Mouse (Mus musculus) hindbrain, embryonic 14.5 days (tissue): ENCODE data around the gene Maob. TPM values are rescaled to one million over a fixed set of nuclear protein-coding genes. Genes with fewer than 3 reads are reported as not detected.

Experiments used
- ATAC-seq: fragments of 200-750 bp; cut with Nextera tagmentation; 2 replicates; pipeline ENCODE4 v1.8.0; 2017; ENCODE audit warnings: moderate number of reproducible peaks, mild to moderate bottlenecking, moderate TSS enrichment, moderate library complexity; ENCODE audit not compliant: low FRiP score
- DNase-seq: peaks from one replicate; pipeline ENCODE4 v3.0.0-alpha.2; 2015; ENCODE audit warnings: low spot score
- H3K27ac ChIP-seq: fragments of 300-500 bp; sonication (generic); 2 replicates; pipeline ENCODE4 v1.5.1; 2014; ENCODE audit warnings: mild to moderate bottlenecking, moderate library complexity
- H3K27me3 ChIP-seq: fragments of 300-500 bp; sonication (generic); 2 replicates; pipeline ENCODE4 v1.6.1; 2014; ENCODE audit warnings: mild to moderate bottlenecking, low read length, mixed read lengths; ENCODE audit not compliant: control insufficient read depth, insufficient read depth
- H3K36me3 ChIP-seq: fragments of 300-500 bp; sonication (generic); replicated peaks from 2 replicates; pipeline ENCODE4 v1.6.1; 2014; ENCODE audit not compliant: control insufficient read depth, insufficient read depth
- H3K4me1 ChIP-seq: fragments of 300-500 bp; sonication (generic); replicated peaks from 2 replicates; pipeline ENCODE4 v1.6.1; 2014; ENCODE audit warnings: antibody characterized with exemption, low read length, mixed read lengths; ENCODE audit not compliant: control insufficient read depth, insufficient read depth
- H3K4me2 ChIP-seq: fragments of 300-500 bp; sonication (generic); replicated peaks from 2 replicates; pipeline ENCODE4 v1.6.1; 2014; ENCODE audit warnings: mild to moderate bottlenecking, moderate library complexity
- H3K4me3 ChIP-seq: fragments of 300-500 bp; sonication (generic); replicated peaks from 2 replicates; pipeline ENCODE4 v1.5.1; 2014; ENCODE audit warnings: mild to moderate bottlenecking, low read length
- H3K9ac ChIP-seq: fragments of 300-500 bp; sonication (generic); 2 replicates; pipeline ENCODE4 v1.6.1; 2014
- H3K9me3 ChIP-seq: fragments of 300-500 bp; sonication (generic); 2 replicates; pipeline ENCODE4 v1.6.1; 2016; ENCODE audit warnings: low read length; ENCODE audit not compliant: control insufficient read depth
- WGBS: fragments of 180-500 bp; shearing (Covaris S2); extraction: QIAGEN DNeasy Blood & Tissue Kit; methylation state at CpG from one replicate; pipeline ENCODE4 v1.1.7; 2014; 5-methylcytosine and 5-hydroxymethylcytosine counted together
- polyA plus RNA-seq: library from polyadenylated mRNA; unstranded; fragments of >200 nt; fragmentation: Nextera tagmentation; extraction: Ambion mirVana; gene quantifications from 2 replicates; pipeline ENCODE4 v1.2.1, GENCODE M21; 2014

Gene Maob
- polyA plus RNA-seq, 1 experiment from 2014 or later = 4.0 TPM

DNA sequence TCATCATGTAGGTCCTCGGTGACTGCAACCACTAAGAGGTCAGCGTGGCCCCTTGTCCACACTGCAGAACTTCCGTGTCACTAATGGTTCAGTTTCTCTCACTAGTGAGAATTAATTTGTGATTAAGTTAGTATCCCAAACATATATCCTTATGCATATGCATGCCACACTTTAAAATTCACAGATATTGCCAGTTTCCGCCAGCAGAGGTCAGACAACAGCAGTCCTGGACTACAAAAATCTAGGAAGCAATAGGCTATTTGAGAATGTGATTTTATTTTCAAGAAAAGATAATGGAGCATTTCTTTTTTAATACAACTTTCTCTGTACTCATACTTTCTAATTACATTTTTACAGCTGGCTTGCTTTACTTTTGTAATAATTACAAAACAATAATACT is 51.0 kb downstream of the Maob start:
- DNase-seq (peak; percentile 55), ATAC-seq (no peak)
- H3K9me3 ChIP-seq = no peaks in the 10 kb centered on the region
- WGBS = 62% methylated on average over 4 of the region's 4 CpGs
- H3K9ac ChIP-seq = no peak overlapping the region
- no peaks in the 10 kb centered on the region for H3K27me3 ChIP-seq
- H3K4me1 ChIP-seq = no peaks in the 10 kb centered on the region
- H3K36me3 ChIP-seq = no peaks in the 10 kb centered on the region
- H3K4me2 ChIP-seq = no peak overlapping the region
- H3K4me3 ChIP-seq = no peak overlapping the region
- no peak overlapping the region for H3K27ac ChIP-seq

DNA sequence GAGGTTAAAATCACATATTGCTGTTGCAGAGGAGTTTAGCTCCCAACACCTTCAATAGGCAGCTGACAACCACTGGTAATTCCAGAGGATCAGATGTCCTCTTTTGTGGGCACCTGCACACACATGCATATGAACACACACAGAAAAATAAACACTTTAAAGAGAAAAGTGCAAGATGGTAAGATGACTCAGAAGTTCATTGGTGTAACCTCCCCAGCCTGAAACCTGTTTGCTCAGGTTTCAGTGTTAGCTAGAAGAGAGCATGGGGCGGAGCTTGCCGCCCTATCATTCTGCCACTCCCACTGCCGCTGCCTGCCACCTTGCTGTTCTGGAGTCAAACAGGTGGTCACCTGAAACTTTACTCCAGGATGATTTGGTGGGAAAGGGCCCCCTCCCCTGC is 55.7 kb downstream of the Maob start:
- Histone ChIP-seq H3K27ac (no peak overlapping the region), H3K36me3 (no peaks in the 10 kb centered on the region), H3K4me3 (no peak overlapping the region), H3K4me1 (no peaks in the 10 kb centered on the region), H3K9ac (no peak overlapping the region), H3K9me3 (no peaks in the 10 kb centered on the region), H3K27me3 (no peaks in the 10 kb centered on the region), H3K4me2 (no peak overlapping the region)
- ATAC-seq = no peak
- 61% methylated on average over 3 of the region's 3 CpGs for WGBS
- DNase-seq = no peak

DNA sequence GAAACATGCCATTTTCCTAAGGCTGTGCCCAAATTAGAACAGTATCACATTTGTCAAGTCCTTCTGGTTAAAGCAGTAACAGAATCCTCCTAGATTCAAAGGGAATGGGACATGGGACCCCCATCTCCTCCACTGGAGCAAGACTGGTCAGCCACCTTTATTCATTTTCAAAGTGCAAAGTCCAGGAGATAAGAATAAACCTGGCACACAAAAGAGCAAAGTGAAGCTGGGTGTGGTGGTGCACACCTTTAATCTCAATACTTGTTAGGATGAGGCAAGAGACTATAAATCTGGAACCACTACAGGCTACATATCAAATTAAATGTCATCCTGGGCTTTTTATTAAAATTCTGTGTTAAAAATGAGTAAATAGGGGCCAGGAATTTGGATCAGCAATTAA is 62.4 kb downstream of the Maob start:
- no peak overlapping the region for H3K27ac ChIP-seq
- no peak overlapping the region for H3K9ac ChIP-seq
- no peak overlapping the region for H3K4me2 ChIP-seq
- no peaks in the 10 kb centered on the region for H3K9me3 ChIP-seq
- no peaks in the 10 kb centered on the region for H3K27me3 ChIP-seq
- no peak overlapping the region for H3K4me3 ChIP-seq
- H3K4me1 ChIP-seq = no peaks in the 10 kb centered on the region
- DNase-seq = no peak
- no peak for ATAC-seq
- no peaks in the 10 kb centered on the region for H3K36me3 ChIP-seq

DNA sequence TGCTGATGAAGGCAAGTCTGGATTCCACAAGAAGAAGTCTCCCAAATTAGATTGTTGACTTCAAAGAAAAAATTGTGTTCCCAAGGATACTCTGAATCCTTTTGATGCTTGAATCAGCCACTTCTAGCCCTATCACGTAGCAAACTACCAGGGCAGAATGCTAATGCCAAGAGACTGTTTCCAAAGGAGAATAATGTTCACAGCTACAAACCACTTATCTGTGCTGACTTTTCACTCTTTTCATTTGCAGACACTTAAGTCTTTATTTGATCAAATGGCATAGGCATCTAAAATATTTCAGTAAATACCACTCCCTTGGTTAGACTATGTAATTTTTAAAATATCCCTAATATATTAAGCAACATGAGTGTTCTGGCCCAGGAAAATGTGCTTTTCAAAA is 68.2 kb downstream of the Maob start:
- Histone ChIP-seq H3K4me2 (no peak overlapping the region), H3K27ac (no peak overlapping the region), H3K4me1 (no peaks in the 10 kb centered on the region), H3K36me3 (no peaks in the 10 kb centered on the region), H3K27me3 (no peaks in the 10 kb centered on the region), H3K9me3 (no peaks in the 10 kb centered on the region), H3K4me3 (no peak overlapping the region), H3K9ac (no peak overlapping the region)
- DNase-seq = no peak
- WGBS = 36% methylated on average over 1 of the region's 1 CpGs
- no peak for ATAC-seq

DNA sequence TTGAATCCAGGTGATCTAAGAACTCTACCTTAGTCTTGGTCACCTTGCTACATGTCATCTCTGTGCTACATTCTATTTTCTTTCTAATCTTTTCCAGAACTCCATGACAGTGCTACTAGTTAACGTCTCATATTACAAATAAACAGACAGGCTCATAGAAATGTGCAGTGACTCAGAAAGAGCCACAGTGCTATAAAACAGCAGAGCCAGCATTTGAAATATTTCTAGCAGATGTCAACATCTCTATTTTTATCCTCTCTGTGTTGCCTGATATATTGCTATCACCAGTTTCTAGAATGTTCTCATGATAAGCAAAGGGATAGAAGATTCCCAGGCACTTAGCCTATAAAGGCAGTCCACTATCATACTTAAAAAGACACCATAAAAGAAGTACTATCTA is 103.1 kb downstream of the Maob start:
- Histone ChIP-seq H3K27me3 (no peaks in the 10 kb centered on the region), H3K9me3 (no peaks in the 10 kb centered on the region), H3K4me1 (no peaks in the 10 kb centered on the region), H3K27ac (no peak overlapping the region), H3K4me2 (no peak overlapping the region), H3K36me3 (no peaks in the 10 kb centered on the region), H3K4me3 (no peak overlapping the region), H3K9ac (no peak overlapping the region)
- DNase-seq (no peak), ATAC-seq (no peak)
- 91% methylated on average over 1 of the region's 1 CpGs for WGBS

DNA sequence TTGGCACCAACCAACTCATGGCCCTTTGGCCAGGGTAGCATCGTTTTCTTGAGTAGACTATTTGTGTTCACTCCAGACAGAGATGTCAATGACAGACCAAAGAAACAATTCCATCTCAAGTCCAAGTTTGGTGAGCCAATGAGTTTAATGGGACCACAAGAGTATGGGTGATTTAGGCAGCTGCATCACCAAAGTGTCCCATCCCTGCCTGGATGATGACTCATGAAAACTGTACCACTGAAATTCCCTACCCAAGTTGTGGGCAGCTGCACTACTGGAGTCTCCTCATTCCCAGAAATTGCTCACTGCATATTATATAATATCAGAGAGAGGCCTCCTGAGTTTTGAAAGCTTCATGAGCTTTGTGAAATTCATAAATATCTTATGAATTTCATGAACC is 111.1 kb downstream of the Maob start:
- H3K36me3 ChIP-seq = no peaks in the 10 kb centered on the region
- H3K27me3 ChIP-seq = no peaks in the 10 kb centered on the region
- no peak overlapping the region for H3K4me2 ChIP-seq
- H3K9ac ChIP-seq = no peak overlapping the region
- H3K4me3 ChIP-seq = no peak overlapping the region
- DNase-seq = no peak
- no peaks in the 10 kb centered on the region for H3K9me3 ChIP-seq
- WGBS = 96% methylated on average over 1 of the region's 1 CpGs
- H3K27ac ChIP-seq = no peak overlapping the region
- no peaks in the 10 kb centered on the region for H3K4me1 ChIP-seq
- ATAC-seq = no peak

Other genes starting within 250 kb of the Maob start
- 20.1 and 22.0 TPM in 2 replicates for gene Maoa, start 197.7 kb downstream of the Maob start, polyA plus RNA-seq
- gene Ndp, start 94.4 kb upstream of the Maob start, polyA plus RNA-seq = 7.3 and 8.4 TPM in 2 replicates